Mouse (Mus musculus): ENCODE results near the gene Habp4. TPM values are rescaled to one million over a fixed set of nuclear protein-coding genes. Genes with fewer than 3 reads are reported as not detected.

The Habp4 gene
- polyA plus RNA-seq, 1 experiment = 19.1 TPM

DNA sequence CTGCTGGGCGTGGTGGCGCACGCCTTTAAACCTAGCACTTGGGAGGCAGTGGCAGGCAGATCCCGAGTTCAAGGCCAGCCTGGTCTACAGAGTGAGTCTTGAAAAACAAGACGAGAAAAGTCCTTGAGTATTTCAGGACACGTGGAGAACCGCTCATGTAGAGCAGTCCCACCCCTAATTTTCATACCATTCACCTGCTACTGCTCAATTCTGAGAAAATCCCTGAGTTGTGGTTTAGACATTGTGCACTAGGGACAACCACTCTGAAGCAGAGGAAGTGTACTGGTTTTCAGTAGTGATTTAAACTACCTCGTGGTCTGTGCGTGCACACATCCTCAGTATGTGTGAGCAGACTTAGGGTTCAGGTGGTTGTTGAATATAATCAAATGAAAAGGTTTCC lies 24.0 kb downstream of the Habp4 start:
- no peaks in the 10 kb centered on the region for H3K27me3 ChIP-seq (ENCODE audit: control insufficient read depth, insufficient read depth, insufficient read length)
- H3K4me3 ChIP-seq (ENCODE audit: insufficient read depth, poor library complexity, severe bottlenecking) = no peak overlapping the region
- H3K79me3 ChIP-seq (ENCODE audit: low read depth) = no peaks in the 10 kb centered on the region
- H3ac ChIP-seq (ENCODE audit: control insufficient read depth, insufficient read length, low read depth) = no peak overlapping the region
- no peak for TF ChIP-seq CEBPB (IDR thresholded peaks at IDR 0.05; ENCODE audit: low read depth)
- no peak for TF ChIP-seq CTCF (IDR thresholded peaks at IDR 0.05; ENCODE audit: control insufficient read depth, insufficient read depth, insufficient read length)
- TF ChIP-seq MYOG (IDR thresholded peaks at IDR 0.05; ENCODE audit: control insufficient read depth, extremely low read depth, insufficient read length) = no peak
- TF ChIP-seq MYOD1 (IDR thresholded peaks at IDR 0.05; ENCODE audit: control insufficient read depth, insufficient read length, low read depth) = no peak
- peaks cover 7% of the 10 kb centered on the region for H3K36me3 ChIP-seq (ENCODE audit: control insufficient read depth, insufficient read depth)
- H3K79me2 ChIP-seq (ENCODE audit: control insufficient read depth, insufficient read depth) = no peaks in the 10 kb centered on the region

DNA sequence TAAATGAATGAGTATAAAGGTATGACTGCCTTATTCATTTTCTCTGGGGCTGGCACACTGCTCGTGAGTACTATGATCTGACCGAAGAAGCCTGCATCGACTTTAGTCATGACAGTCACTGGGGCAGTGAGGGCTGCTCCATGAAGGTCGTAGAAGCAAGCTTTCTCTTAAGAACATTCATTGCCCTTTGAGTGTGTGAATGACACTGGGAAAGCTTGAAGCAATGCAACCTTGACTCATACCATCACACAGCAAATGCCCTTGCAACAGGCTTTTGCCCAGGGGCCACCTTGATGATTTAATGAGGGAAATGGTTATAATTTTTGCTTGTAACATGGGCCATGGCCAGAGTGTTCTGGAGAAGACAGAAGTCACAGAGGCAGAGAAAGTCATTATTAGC lies 24.9 kb downstream of the Habp4 start:
- Histone ChIP-seq H3ac (ENCODE audit: control insufficient read depth, insufficient read length, low read depth) (no peak overlapping the region), H3K79me2 (ENCODE audit: control insufficient read depth, insufficient read depth) (no peaks in the 10 kb centered on the region), H3K4me3 (ENCODE audit: insufficient read depth, poor library complexity, severe bottlenecking) (no peak overlapping the region), H3K79me3 (ENCODE audit: low read depth) (no peaks in the 10 kb centered on the region), H3K27me3 (ENCODE audit: control insufficient read depth, insufficient read depth, insufficient read length) (no peaks in the 10 kb centered on the region), H3K36me3 (ENCODE audit: control insufficient read depth, insufficient read depth) (peaks cover 7% of the 10 kb centered on the region)
- TF ChIP-seq CEBPB (IDR thresholded peaks at IDR 0.05; ENCODE audit: low read depth) = no peak
- no peak for TF ChIP-seq CTCF (IDR thresholded peaks at IDR 0.05; ENCODE audit: control insufficient read depth, insufficient read depth, insufficient read length)
- no peak for TF ChIP-seq MYOD1 (IDR thresholded peaks at IDR 0.05; ENCODE audit: control insufficient read depth, insufficient read length, low read depth)
- no peak for TF ChIP-seq USF1 (IDR thresholded peaks at IDR 0.05; ENCODE audit: low read depth)
- TF ChIP-seq MYOG (IDR thresholded peaks at IDR 0.05; ENCODE audit: control insufficient read depth, extremely low read depth, insufficient read length) = no peak
- no peak for TF ChIP-seq FOSL1 (IDR thresholded peaks at IDR 0.05; ENCODE audit: insufficient read depth, low read length, poor library complexity, severe bottlenecking)
- no peak for TF ChIP-seq MAX (IDR thresholded peaks at IDR 0.05)

DNA sequence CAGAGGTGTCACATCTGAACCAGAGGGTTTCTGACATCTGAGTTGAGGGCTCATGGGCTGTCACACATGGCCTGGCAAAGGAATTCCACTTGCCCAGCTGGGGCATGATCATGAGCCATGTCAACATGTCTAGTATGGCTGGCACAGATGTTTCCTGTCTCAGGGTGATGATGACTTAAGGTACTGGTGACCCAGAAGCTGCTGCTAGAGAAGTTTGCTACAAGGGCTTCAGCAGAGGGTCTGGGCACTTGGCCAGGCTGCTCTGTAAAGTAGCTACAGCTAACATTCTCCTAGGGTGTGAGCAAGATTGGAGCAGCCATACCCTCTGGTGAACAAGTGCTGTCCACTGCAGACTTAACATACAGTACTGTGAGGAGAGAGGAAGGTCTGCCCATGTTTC lies 25.4 kb downstream of the Habp4 start:
- Histone ChIP-seq H3K27me3 (ENCODE audit: control insufficient read depth, insufficient read depth, insufficient read length) (no peaks in the 10 kb centered on the region), H3K4me3 (ENCODE audit: insufficient read depth, poor library complexity, severe bottlenecking) (no peak overlapping the region), H3ac (ENCODE audit: control insufficient read depth, insufficient read length, low read depth) (no peak overlapping the region), H3K79me2 (ENCODE audit: control insufficient read depth, insufficient read depth) (no peaks in the 10 kb centered on the region), H3K79me3 (ENCODE audit: low read depth) (no peaks in the 10 kb centered on the region), H3K36me3 (ENCODE audit: control insufficient read depth, insufficient read depth) (peaks cover 7% of the 10 kb centered on the region)
- TF ChIP-seq CEBPB (IDR thresholded peaks at IDR 0.05; ENCODE audit: low read depth) (no peak), FOSL1 (IDR thresholded peaks at IDR 0.05; ENCODE audit: insufficient read depth, low read length, poor library complexity, severe bottlenecking) (no peak), USF1 (IDR thresholded peaks at IDR 0.05; ENCODE audit: low read depth) (no peak), MYOD1 (IDR thresholded peaks at IDR 0.05; ENCODE audit: control insufficient read depth, insufficient read length, low read depth) (no peak), MYOG (IDR thresholded peaks at IDR 0.05; ENCODE audit: control insufficient read depth, extremely low read depth, insufficient read length) (no peak), CTCF (IDR thresholded peaks at IDR 0.05; ENCODE audit: control insufficient read depth, insufficient read depth, insufficient read length) (no peak), MAX (IDR thresholded peaks at IDR 0.05) (no peak)

DNA sequence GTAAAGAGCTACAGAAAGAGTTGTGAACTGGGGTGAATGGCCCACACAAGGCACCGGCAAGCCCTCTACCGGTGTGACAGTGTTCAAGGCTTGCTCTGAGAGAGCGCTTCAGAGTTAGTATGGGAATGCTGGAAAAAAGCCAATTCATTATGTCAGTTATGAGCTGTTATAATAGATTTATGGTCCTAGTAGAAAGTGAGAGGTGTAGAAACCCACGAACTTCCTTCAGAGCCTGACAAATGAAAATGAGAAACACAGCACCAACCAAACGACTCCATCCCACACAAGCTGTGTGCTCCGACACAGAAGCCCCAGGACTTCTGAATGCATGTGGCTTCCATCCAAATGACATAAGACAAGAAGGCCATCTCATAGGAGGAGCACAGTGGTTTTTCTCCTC lies 36.3 kb downstream of the Habp4 start:
- Histone ChIP-seq H3K4me3 (ENCODE audit: insufficient read depth, poor library complexity, severe bottlenecking) (no peak overlapping the region), H3ac (ENCODE audit: control insufficient read depth, insufficient read length, low read depth) (no peak overlapping the region), H3K27me3 (ENCODE audit: control insufficient read depth, insufficient read depth, insufficient read length) (no peaks in the 10 kb centered on the region), H3K36me3 (ENCODE audit: control insufficient read depth, insufficient read depth) (peaks cover 15% of the 10 kb centered on the region), H3K79me3 (ENCODE audit: low read depth) (no peaks in the 10 kb centered on the region), H3K79me2 (ENCODE audit: control insufficient read depth, insufficient read depth) (no peaks in the 10 kb centered on the region)
- TF ChIP-seq MYOD1 (IDR thresholded peaks at IDR 0.05; ENCODE audit: control insufficient read depth, insufficient read length, low read depth) (no peak), USF1 (IDR thresholded peaks at IDR 0.05; ENCODE audit: low read depth) (no peak), MYOG (IDR thresholded peaks at IDR 0.05; ENCODE audit: control insufficient read depth, extremely low read depth, insufficient read length) (no peak), MAX (IDR thresholded peaks at IDR 0.05) (no peak), FOSL1 (IDR thresholded peaks at IDR 0.05; ENCODE audit: insufficient read depth, low read length, poor library complexity, severe bottlenecking) (no peak), CTCF (IDR thresholded peaks at IDR 0.05; ENCODE audit: control insufficient read depth, insufficient read depth, insufficient read length) (no peak), CEBPB (IDR thresholded peaks at IDR 0.05; ENCODE audit: low read depth) (no peak)

DNA sequence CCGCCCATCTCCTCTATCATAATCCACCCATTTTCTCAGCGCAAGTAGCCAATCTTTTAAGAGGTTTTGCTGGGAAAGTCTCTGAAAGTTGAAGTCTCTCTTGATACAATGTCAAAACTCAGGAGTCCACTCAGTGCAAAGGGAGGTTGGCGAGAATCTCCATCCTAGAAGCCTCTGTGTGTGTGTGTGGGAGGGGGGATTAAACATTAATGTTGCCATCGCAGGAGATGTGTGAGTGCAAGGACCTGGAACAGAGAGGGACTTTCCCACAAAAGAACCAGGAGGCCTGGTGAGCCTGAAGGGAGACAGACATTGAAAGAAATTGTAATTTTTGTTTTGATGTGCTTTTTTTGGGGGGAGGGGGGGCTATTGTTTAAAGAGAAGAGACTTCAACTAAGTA lies 36.7 kb downstream of the Habp4 start:
- TF ChIP-seq MYOD1 (IDR thresholded peaks at IDR 0.05; ENCODE audit: control insufficient read depth, insufficient read length, low read depth) (no peak), MYOG (IDR thresholded peaks at IDR 0.05; ENCODE audit: control insufficient read depth, extremely low read depth, insufficient read length) (no peak), MAX (IDR thresholded peaks at IDR 0.05) (no peak)
- Histone ChIP-seq H3K36me3 (ENCODE audit: control insufficient read depth, insufficient read depth) (peaks cover 15% of the 10 kb centered on the region), H3K79me2 (ENCODE audit: control insufficient read depth, insufficient read depth) (no peaks in the 10 kb centered on the region), H3K79me3 (ENCODE audit: low read depth) (no peaks in the 10 kb centered on the region), H3ac (ENCODE audit: control insufficient read depth, insufficient read length, low read depth) (no peak overlapping the region), H3K4me3 (ENCODE audit: insufficient read depth, poor library complexity, severe bottlenecking) (no peak overlapping the region), H3K27me3 (ENCODE audit: control insufficient read depth, insufficient read depth, insufficient read length) (no peaks in the 10 kb centered on the region)

DNA sequence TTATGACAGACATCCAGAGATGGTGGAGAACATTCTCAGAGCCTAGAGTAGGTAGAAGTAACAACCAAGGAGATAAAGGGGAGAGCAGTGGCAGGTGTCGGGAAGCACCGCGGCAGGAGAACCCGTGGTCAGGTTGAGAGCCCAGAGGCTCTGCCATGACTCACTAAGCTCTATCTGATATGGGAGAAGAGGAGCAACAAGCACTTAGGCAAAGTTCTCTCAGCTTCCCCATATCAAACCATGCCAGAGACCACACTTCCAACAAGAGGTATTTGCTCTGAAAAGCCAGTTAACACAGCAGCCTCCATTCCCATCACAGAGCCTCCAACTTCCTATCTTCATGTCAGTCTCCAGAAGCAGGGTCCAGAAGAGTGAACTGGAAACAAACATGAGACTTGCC lies 39.3 kb downstream of the Habp4 start:
- H3K4me3 ChIP-seq (ENCODE audit: insufficient read depth, poor library complexity, severe bottlenecking) = no peak overlapping the region
- H3K27me3 ChIP-seq (ENCODE audit: control insufficient read depth, insufficient read depth, insufficient read length) = no peaks in the 10 kb centered on the region
- no peaks in the 10 kb centered on the region for H3K79me2 ChIP-seq (ENCODE audit: control insufficient read depth, insufficient read depth)
- H3ac ChIP-seq (ENCODE audit: control insufficient read depth, insufficient read length, low read depth) = no peak overlapping the region
- peaks cover 18% of the 10 kb centered on the region for H3K36me3 ChIP-seq (ENCODE audit: control insufficient read depth, insufficient read depth)
- H3K79me3 ChIP-seq (ENCODE audit: low read depth) = no peaks in the 10 kb centered on the region
- no peak for TF ChIP-seq USF1 (IDR thresholded peaks at IDR 0.05; ENCODE audit: low read depth)
